Mouse (Mus musculus): Measurements from ENCODE around the gene Rec8. TPM values are rescaled to one million over a fixed set of nuclear protein-coding genes. Genes with fewer than 3 reads are reported as not detected.

Rec8 gene
- total and polyA plus RNA-seq, 2 experiments: 0.46 to 2.3 TPM

DNA sequence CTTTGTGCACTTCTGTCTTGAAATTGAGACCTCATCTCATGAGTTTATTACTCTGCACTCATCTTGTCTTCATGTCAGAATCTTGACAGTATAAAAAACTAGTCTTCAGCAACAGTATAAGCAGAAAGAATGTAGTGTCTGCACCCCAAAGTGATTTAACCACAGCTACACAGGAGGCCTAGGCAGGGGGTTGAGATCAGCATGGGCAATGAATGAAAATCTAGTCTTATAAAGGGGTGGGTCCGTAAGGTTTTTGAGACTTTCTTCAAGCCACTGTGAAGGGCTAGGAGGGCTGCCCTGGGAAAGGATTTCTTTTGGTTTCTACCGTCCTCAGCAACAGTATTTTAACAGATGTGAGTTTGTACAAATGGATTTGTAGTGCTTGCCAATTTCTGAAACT is 42.8 kb downstream of the Rec8 start:
- H3K36me3 ChIP-seq (ENCODE audit: control insufficient read depth, insufficient read depth, low read length): peaks cover 10% of the 10 kb centered on the region; the same call in 1 of the 2 replicates
- DNase-seq (ENCODE audit: extremely low read depth, low read depth, low spot score): no peak
- TF ChIP-seq CTCF (IDR thresholded peaks at IDR 0.05; ENCODE audit: low read depth, low read length) (no peak), POLR2A (IDR thresholded peaks at IDR 0.05; ENCODE audit: extremely low read depth, insufficient read depth, low read length) (no peak)
- no peak overlapping the region for H3K27ac ChIP-seq (replicated peaks; ENCODE audit: insufficient read depth, low read depth, low read length)
- WGBS: 75% methylated on average over 2 of the region's 2 CpGs
- H3K79me2 ChIP-seq (ENCODE audit: control insufficient read depth, insufficient read depth, low read length): peaks cover 2% of the 10 kb centered on the region; the same call in 1 of the 2 replicates
- no peaks in the 10 kb centered on the region for H3K27me3 ChIP-seq (ENCODE audit: control insufficient read depth, insufficient read depth, low read length)
- peak overlapping the region; percentile 74; the same call in 1 of the 2 replicates for H3K4me3 ChIP-seq (ENCODE audit: insufficient read depth, low read depth, low read length)
- no peak overlapping the region for H3K9ac ChIP-seq (ENCODE audit: low read depth, low read length)
- no peaks in the 10 kb centered on the region; the same call in 1 of the 2 replicates for H3K4me1 ChIP-seq (ENCODE audit: control insufficient read depth, insufficient read depth, low read length)

DNA sequence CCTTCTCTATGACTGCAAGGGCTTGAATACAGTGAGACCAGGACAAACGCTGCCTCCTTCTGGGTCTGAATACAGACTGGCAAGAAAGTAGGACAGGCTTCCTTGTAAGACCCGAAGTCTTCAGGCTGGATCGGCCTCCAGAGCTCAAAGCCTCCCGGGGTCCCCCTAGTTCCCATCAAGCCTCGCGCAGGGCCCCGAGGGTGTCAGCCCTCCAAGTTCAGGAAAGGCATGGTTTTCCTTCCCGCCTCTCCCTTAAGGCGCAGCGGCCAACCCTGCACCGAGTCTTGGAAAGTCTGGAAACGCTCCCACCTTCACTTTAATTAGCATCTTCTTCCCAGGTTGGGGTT is 53.6 kb downstream of the Rec8 start:
- Histone ChIP-seq H3K27me3 (ENCODE audit: control insufficient read depth, insufficient read depth, low read length) (no peaks in the 10 kb centered on the region), H3K4me3 (ENCODE audit: insufficient read depth, low read depth, low read length) (peak overlapping the region; percentile 78), H3K27ac (replicated peaks; ENCODE audit: insufficient read depth, low read depth, low read length) (peak overlapping the region; percentile 94), H3K79me2 (ENCODE audit: control insufficient read depth, insufficient read depth, low read length) (peaks cover 14% of the 10 kb centered on the region; the same call in 1 of the 2 replicates), H3K36me3 (ENCODE audit: control insufficient read depth, insufficient read depth, low read length) (peaks cover 14% of the 10 kb centered on the region; the same call in 1 of the 2 replicates), H3K9ac (ENCODE audit: low read depth, low read length) (peak overlapping the region; percentile 89), H3K4me1 (ENCODE audit: control insufficient read depth, insufficient read depth, low read length) (peaks cover 5% of the 10 kb centered on the region)
- no peak for TF ChIP-seq POLR2A (IDR thresholded peaks at IDR 0.05; ENCODE audit: extremely low read depth, insufficient read depth, low read length)
- no peak for TF ChIP-seq CTCF (IDR thresholded peaks at IDR 0.05; ENCODE audit: low read depth, low read length)
- 0% methylated on average over 12 of the region's 12 CpGs for WGBS
- DNase-seq (ENCODE audit: extremely low read depth, low read depth, low spot score): no peak

DNA sequence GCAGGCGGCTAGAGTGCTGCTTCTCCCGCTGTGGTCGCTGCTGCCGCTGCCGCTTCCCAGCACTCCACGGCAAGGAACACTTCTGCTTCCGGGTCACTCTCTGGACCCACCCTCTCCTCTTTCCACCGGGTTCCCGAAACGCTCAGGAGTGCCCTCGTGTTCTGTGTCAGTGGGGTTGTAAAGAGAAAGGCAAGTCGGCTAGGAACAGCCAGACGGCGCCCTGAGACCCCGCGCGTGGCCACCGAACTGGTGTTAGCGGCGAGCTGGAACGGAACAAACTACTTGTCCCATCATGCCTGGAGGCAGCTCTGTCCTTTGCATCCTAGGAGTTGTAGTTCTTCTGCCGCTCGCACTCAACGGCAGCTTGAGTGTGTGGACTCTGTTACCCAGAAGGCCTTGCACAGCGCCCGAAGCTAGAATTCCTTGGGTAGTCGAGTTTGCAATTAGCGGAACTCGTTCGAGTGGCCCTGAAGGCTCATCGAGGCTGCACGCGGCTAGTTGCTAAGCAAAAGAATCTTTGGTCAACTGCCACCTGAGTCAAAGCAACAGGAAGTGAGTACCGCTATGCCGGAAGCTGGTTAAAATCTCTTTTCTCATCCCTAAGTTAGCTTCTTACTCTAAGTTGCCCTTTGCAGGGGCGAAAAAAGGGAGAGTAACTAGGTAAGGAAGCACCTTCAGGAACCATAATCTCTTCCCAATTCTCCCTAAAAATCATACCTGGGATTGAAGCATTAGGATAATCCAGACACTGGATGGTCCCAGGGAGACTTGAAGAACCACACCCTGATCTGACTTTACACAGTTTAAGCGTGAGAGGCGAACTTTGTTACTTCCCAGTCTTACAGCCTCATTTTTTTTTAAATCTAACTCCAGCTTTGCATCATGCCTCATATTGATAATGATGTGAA is 54.2 kb downstream of the Rec8 start, which contains the start of the genes Gmpr2 and Nedd8:
Gene Gmpr2, plus strand, starts transcription at position 109 of the 908 bp plus-strand sequence.
Gene Nedd8, minus strand, starts transcription at position 292 of the 908 bp plus-strand sequence.
- peak; percentile 99 for DNase-seq (ENCODE audit: extremely low read depth, low read depth, low spot score)
- Histone ChIP-seq H3K79me2 (ENCODE audit: control insufficient read depth, insufficient read depth, low read length) (peaks cover 14% of the 10 kb centered on the region; the same call in 1 of the 2 replicates), H3K36me3 (ENCODE audit: control insufficient read depth, insufficient read depth, low read length) (peaks cover 15% of the 10 kb centered on the region; the same call in 1 of the 2 replicates), H3K4me3 (ENCODE audit: insufficient read depth, low read depth, low read length) (peak within 1 kb of the TSS; percentile 78), H3K27ac (replicated peaks; ENCODE audit: insufficient read depth, low read depth, low read length) (peak within 1 kb of the TSS; percentile 94), H3K4me1 (ENCODE audit: control insufficient read depth, insufficient read depth, low read length) (peaks cover 5% of the 10 kb centered on the region), H3K9ac (ENCODE audit: low read depth, low read length) (peak within 1 kb of the TSS; percentile 89), H3K27me3 (ENCODE audit: control insufficient read depth, insufficient read depth, low read length) (no peaks in the 10 kb centered on the region)
- WGBS: under 1% methylated on average over 38 of the region's 38 CpGs
- TF ChIP-seq CTCF (IDR thresholded peaks at IDR 0.05; ENCODE audit: low read depth, low read length): no peak
- peak; percentile 51; the same call in 1 of the 2 replicates for TF ChIP-seq POLR2A (IDR thresholded peaks at IDR 0.05; ENCODE audit: extremely low read depth, insufficient read depth, low read length)

DNA sequence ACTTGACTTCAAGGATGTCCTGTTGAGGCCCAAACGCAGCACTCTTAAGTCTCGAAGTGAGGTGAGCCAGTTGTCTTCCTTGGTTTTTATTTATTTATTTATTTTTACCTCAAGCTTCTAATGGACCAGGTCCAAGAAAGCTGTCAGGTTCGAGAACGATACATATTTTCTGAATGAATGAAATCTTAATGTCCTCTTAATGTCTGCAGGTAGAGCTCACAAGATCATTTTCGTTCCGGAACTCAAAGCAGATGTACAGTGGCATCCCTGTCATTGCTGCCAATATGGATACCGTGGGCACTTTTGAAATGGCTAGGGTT is 54.9 kb downstream of the Rec8 start:
- H3K4me3 ChIP-seq (ENCODE audit: insufficient read depth, low read depth, low read length): peak overlapping the region; percentile 53; the same call in 1 of the 2 replicates

More for the DNA sequence above, 54.9 kb downstream of the Rec8 start:
- no peak for TF ChIP-seq POLR2A (IDR thresholded peaks at IDR 0.05; ENCODE audit: extremely low read depth, insufficient read depth, low read length)
- TF ChIP-seq CTCF (IDR thresholded peaks at IDR 0.05; ENCODE audit: low read depth, low read length): no peak
- Histone ChIP-seq H3K4me1 (ENCODE audit: control insufficient read depth, insufficient read depth, low read length) (peaks cover 5% of the 10 kb centered on the region), H3K36me3 (ENCODE audit: control insufficient read depth, insufficient read depth, low read length) (peaks cover 17% of the 10 kb centered on the region), H3K27me3 (ENCODE audit: control insufficient read depth, insufficient read depth, low read length) (no peaks in the 10 kb centered on the region), H3K27ac (replicated peaks; ENCODE audit: insufficient read depth, low read depth, low read length) (no peak overlapping the region), H3K79me2 (ENCODE audit: control insufficient read depth, insufficient read depth, low read length) (peaks cover 14% of the 10 kb centered on the region; the same call in 1 of the 2 replicates), H3K9ac (ENCODE audit: low read depth, low read length) (no peak overlapping the region)
- DNase-seq (ENCODE audit: extremely low read depth, low read depth, low spot score): no peak
- 79% methylated on average over 7 of the region's 7 CpGs for WGBS

Other genes with a start within 250 kb of the Rec8 start
Only the 30 nearest of the 32 such genes appear.
- gene Dhrs4, start 139.3 kb upstream of the Rec8 start, total RNA-seq (2014; rRNA removed): 103 and 111 TPM in 2 replicates
- gene Dhrs4, start 139.3 kb upstream of the Rec8 start, polyA plus RNA-seq (2012; rRNA removed): 120 and 146 TPM in 2 replicates
- gene Carmil3, start 127.4 kb upstream of the Rec8 start, total RNA-seq (2014; rRNA removed): 0.09 and 0.13 TPM in 2 replicates
- gene Carmil3, start 127.4 kb upstream of the Rec8 start, polyA plus RNA-seq (2012; rRNA removed): 0.29 and 0.36 TPM in 2 replicates
- gene Cpne6, start 107.6 kb upstream of the Rec8 start, total RNA-seq (2014; rRNA removed): not detected in 2 replicates
- not detected in 2 replicates for gene Cpne6, start 107.6 kb upstream of the Rec8 start, polyA plus RNA-seq (2012; rRNA removed)
- gene Nrl, start 93.1 kb upstream of the Rec8 start, total RNA-seq (2014; rRNA removed): not detected in 2 replicates
- gene Nrl, start 93.1 kb upstream of the Rec8 start, polyA plus RNA-seq (2012; rRNA removed): not detected in 2 replicates
- gene Pck2, start 77.8 kb upstream of the Rec8 start, total RNA-seq (2014; rRNA removed): 1.2 and 3.2 TPM in 2 replicates
- gene Pck2, start 77.8 kb upstream of the Rec8 start, polyA plus RNA-seq (2012; rRNA removed): 2.4 and 7.3 TPM in 2 replicates
- gene Dcaf11, start 58.0 kb upstream of the Rec8 start, total RNA-seq (2014; rRNA removed): 305 and 330 TPM in 2 replicates
- 263 and 363 TPM in 2 replicates for gene Dcaf11, start 58.0 kb upstream of the Rec8 start, polyA plus RNA-seq (2012; rRNA removed)
- gene A730061H03Rik, start 57.6 kb upstream of the Rec8 start, total RNA-seq (2014; rRNA removed): not detected in 2 replicates
- 0.42 and 0.62 TPM in 2 replicates for gene A730061H03Rik, start 57.6 kb upstream of the Rec8 start, polyA plus RNA-seq (2012; rRNA removed)
- 3.8 and 7.5 TPM in 2 replicates for gene Fitm1, start 42.4 kb upstream of the Rec8 start, total RNA-seq (2014; rRNA removed)
- 45.7 and 60.2 TPM in 2 replicates for gene Fitm1, start 42.4 kb upstream of the Rec8 start, polyA plus RNA-seq (2012; rRNA removed)
- gene Psme1, start 39.9 kb upstream of the Rec8 start, total RNA-seq (2014; rRNA removed): 78.5 and 94.2 TPM in 2 replicates
- 46.9 and 59.9 TPM in 2 replicates for gene Psme1, start 39.9 kb upstream of the Rec8 start, polyA plus RNA-seq (2012; rRNA removed)
- gene Emc9, start 32.7 kb upstream of the Rec8 start, total RNA-seq (2014; rRNA removed): 32.7 and 36.1 TPM in 2 replicates
- 46.8 and 57.2 TPM in 2 replicates for gene Emc9, start 32.7 kb upstream of the Rec8 start, polyA plus RNA-seq (2012; rRNA removed)
- gene Psme2, start 26.9 kb upstream of the Rec8 start, total RNA-seq (2014; rRNA removed): 110 and 142 TPM in 2 replicates
- 55.9 and 56.9 TPM in 2 replicates for gene Psme2, start 26.9 kb upstream of the Rec8 start, polyA plus RNA-seq (2012; rRNA removed)
- 4.9 and 8.0 TPM in 2 replicates for gene Rnf31, start 26.3 kb upstream of the Rec8 start, total RNA-seq (2014; rRNA removed)
- gene Rnf31, start 26.3 kb upstream of the Rec8 start, polyA plus RNA-seq (2012; rRNA removed): 15.4 and 20.4 TPM in 2 replicates
- 21.1 and 24.2 TPM in 2 replicates for gene Irf9, start 14.5 kb upstream of the Rec8 start, total RNA-seq (2014; rRNA removed)
- gene Irf9, start 14.5 kb upstream of the Rec8 start, polyA plus RNA-seq (2012; rRNA removed): 36.8 and 45.0 TPM in 2 replicates
- 16.8 and 32.6 TPM in 2 replicates for gene Ipo4, start 17.9 kb downstream of the Rec8 start, total RNA-seq (2014; rRNA removed)
- gene Ipo4, start 17.9 kb downstream of the Rec8 start, polyA plus RNA-seq (2012; rRNA removed): 42.0 and 53.0 TPM in 2 replicates
- 1.1 and 2.1 TPM in 2 replicates for gene Gm49378, start 19.9 kb downstream of the Rec8 start, total RNA-seq (2014; rRNA removed)
- 7.0 and 7.9 TPM in 2 replicates for gene Gm49378, start 19.9 kb downstream of the Rec8 start, polyA plus RNA-seq (2012; rRNA removed)
- gene Tm9sf1, start 25.8 kb downstream of the Rec8 start, total RNA-seq (2014; rRNA removed): 46.5 and 62.0 TPM in 2 replicates
- 66.3 and 70.4 TPM in 2 replicates for gene Tm9sf1, start 25.8 kb downstream of the Rec8 start, polyA plus RNA-seq (2012; rRNA removed)
- 0.09 and 0.47 TPM in 2 replicates for gene Tssk4, start 32.1 kb downstream of the Rec8 start, total RNA-seq (2014; rRNA removed)
- 0.18 and 0.24 TPM in 2 replicates for gene Tssk4, start 32.1 kb downstream of the Rec8 start, polyA plus RNA-seq (2012; rRNA removed)
- 10.1 and 10.3 TPM in 2 replicates for gene Mdp1, start 42.5 kb downstream of the Rec8 start, total RNA-seq (2014; rRNA removed)
- 9.8 and 10.5 TPM in 2 replicates for gene Mdp1, start 42.5 kb downstream of the Rec8 start, polyA plus RNA-seq (2012; rRNA removed)
- gene Gmpr2, start 53.9 kb downstream of the Rec8 start, total RNA-seq (2014; rRNA removed): 13.1 and 14.9 TPM in 2 replicates
- 9.9 and 11.6 TPM in 2 replicates for gene Gmpr2, start 53.9 kb downstream of the Rec8 start, polyA plus RNA-seq (2012; rRNA removed)
- gene Nedd8, start 54.1 kb downstream of the Rec8 start, total RNA-seq (2014; rRNA removed): 94.7 and 99.4 TPM in 2 replicates
- gene Nedd8, start 54.1 kb downstream of the Rec8 start, polyA plus RNA-seq (2012; rRNA removed): 209 and 225 TPM in 2 replicates
- gene Tinf2, start 63.8 kb downstream of the Rec8 start, total RNA-seq (2014; rRNA removed): 7.7 and 8.5 TPM in 2 replicates
- 8.1 and 8.2 TPM in 2 replicates for gene Tinf2, start 63.8 kb downstream of the Rec8 start, polyA plus RNA-seq (2012; rRNA removed)
- gene Tgm1, start 95.9 kb downstream of the Rec8 start, total RNA-seq (2014; rRNA removed): 7.9 and 8.4 TPM in 2 replicates
- gene Tgm1, start 95.9 kb downstream of the Rec8 start, polyA plus RNA-seq (2012; rRNA removed): 22.8 and 24.2 TPM in 2 replicates
- 28.7 and 31.5 TPM in 2 replicates for gene Rabggta, start 104.2 kb downstream of the Rec8 start, total RNA-seq (2014; rRNA removed)
- 64.0 and 65.1 TPM in 2 replicates for gene Rabggta, start 104.2 kb downstream of the Rec8 start, polyA plus RNA-seq (2012; rRNA removed)
- 109 and 140 TPM in 2 replicates for gene Dhrs1, start 127.7 kb downstream of the Rec8 start, total RNA-seq (2014; rRNA removed)
- 263 and 286 TPM in 2 replicates for gene Dhrs1, start 127.7 kb downstream of the Rec8 start, polyA plus RNA-seq (2012; rRNA removed)
- 11.0 and 13.0 TPM in 2 replicates for gene Nop9, start 127.7 kb downstream of the Rec8 start, total RNA-seq (2014; rRNA removed)
- 11.8 and 15.1 TPM in 2 replicates for gene Nop9, start 127.7 kb downstream of the Rec8 start, polyA plus RNA-seq (2012; rRNA removed)
- gene Cideb, start 140.4 kb downstream of the Rec8 start, total RNA-seq (2014; rRNA removed): 101 and 128 TPM in 2 replicates
- gene Cideb, start 140.4 kb downstream of the Rec8 start, polyA plus RNA-seq (2012; rRNA removed): 483 and 586 TPM in 2 replicates
- 0.74 and 0.94 TPM in 2 replicates for gene Ltb4r2, start 143.4 kb downstream of the Rec8 start, total RNA-seq (2014; rRNA removed)
- gene Ltb4r2, start 143.4 kb downstream of the Rec8 start, polyA plus RNA-seq (2012; rRNA removed): 1.9 and 2.6 TPM in 2 replicates
- gene Ltb4r1, start 147.9 kb downstream of the Rec8 start, total RNA-seq (2014; rRNA removed): 0.28 and 0.34 TPM in 2 replicates
- 0.80 and 1.4 TPM in 2 replicates for gene Ltb4r1, start 147.9 kb downstream of the Rec8 start, polyA plus RNA-seq (2012; rRNA removed)
- 2.4 and 3.6 TPM in 2 replicates for gene Adcy4, start 166.1 kb downstream of the Rec8 start, total RNA-seq (2014; rRNA removed)
- gene Adcy4, start 166.1 kb downstream of the Rec8 start, polyA plus RNA-seq (2012; rRNA removed): 3.3 and 4.5 TPM in 2 replicates
- gene Ripk3, start 170.8 kb downstream of the Rec8 start, total RNA-seq (2014; rRNA removed): 0.94 and 1.8 TPM in 2 replicates
- 1.4 and 4.0 TPM in 2 replicates for gene Ripk3, start 170.8 kb downstream of the Rec8 start, polyA plus RNA-seq (2012; rRNA removed)